Mouse (Mus musculus): ENCODE data around the gene Timp2.

Gene Timp2

DNA sequence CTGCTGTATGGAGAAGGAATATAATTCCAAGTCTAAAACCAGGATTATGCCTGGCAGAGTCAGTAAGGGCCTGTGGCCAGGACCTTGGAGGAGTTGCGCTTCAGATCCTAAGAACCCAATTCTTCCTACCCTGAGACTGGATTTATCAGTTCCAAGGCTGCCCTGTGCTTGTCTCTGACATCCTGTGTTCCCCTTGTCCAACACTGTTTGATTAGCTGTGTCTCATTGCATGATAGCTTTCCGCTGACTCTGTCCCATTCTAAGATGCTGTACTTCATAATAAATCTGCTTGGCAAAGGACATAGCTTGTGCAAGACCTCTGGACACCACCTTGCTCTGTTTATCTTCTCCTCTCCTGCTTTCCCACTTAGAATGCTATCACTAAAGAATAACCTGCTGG lies 8.1 kb downstream of the Timp2 start:
- in situ Hi-C loops (cut with MboI; ENCODE audit: low pct_unique_long_range_greater_than_20kb in 1 of 2, low sequenced_read_pairs in 2 of 2, unreplicated experiment in 1 of 2) = no loop called here

GRCm38 (mm10) chr11:118346395-118347096 lies 9.0 kb downstream of the Timp2 start:
- in situ Hi-C loops (cut with MboI; ENCODE audit: low pct_unique_long_range_greater_than_20kb in 1 of 2, low sequenced_read_pairs in 2 of 2, unreplicated experiment in 1 of 2) = no loop called here

DNA sequence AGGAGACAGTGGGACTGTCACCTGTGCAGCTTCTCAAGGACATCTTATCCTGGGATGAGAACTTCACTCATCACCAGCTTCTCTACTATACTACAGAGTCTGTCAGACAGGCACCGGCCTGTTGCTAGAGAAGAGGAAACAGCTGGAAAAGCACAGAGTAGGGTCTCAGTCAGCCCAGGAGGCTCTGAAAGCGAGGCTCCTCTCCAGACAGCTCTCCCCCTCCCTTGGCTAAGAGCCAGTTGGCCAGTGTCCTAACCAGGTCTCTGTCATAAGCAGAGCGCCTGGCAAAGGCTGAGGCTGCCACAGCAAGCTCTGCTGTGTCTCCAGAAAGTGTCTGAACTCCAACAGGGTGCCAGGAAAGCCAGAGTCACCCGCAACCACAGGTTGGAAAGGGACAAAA lies 9.8 kb downstream of the Timp2 start:
- in situ Hi-C loops (cut with MboI; ENCODE audit: low pct_unique_long_range_greater_than_20kb in 1 of 2, low sequenced_read_pairs in 2 of 2, unreplicated experiment in 1 of 2) = no loop called here

DNA sequence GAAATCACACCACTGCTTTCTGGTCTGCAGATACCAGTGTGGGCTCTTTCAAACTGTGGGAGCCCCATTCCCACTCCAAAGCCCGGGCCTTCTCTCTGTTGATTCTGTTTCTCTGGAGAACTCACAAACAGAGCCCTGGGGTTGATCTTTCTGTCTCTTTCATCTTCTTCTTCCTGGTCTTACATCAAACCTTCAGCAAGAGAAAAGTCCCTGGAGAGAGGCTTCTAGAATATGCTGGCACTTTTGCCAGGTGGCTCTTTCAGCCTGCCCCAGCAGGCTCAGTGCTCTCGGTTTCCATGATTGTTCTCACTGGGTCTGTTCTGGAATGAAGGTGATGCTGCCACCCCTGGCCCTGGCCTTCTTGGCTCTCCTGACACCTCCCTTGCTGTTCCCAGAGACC lies 11.9 kb downstream of the Timp2 start:
- in situ Hi-C loops (cut with MboI; ENCODE audit: low pct_unique_long_range_greater_than_20kb in 1 of 2, low sequenced_read_pairs in 2 of 2, unreplicated experiment in 1 of 2) = no loop called here

GRCm38 (mm10) chr11:118342400-118342981 lies 13.0 kb downstream of the Timp2 start, which contains the start of gene Cep295nl:
Gene Cep295nl, minus strand, starts transcription at chr11:118342500.
- in situ Hi-C loops (cut with MboI; ENCODE audit: low pct_unique_long_range_greater_than_20kb in 1 of 2, low sequenced_read_pairs in 2 of 2, unreplicated experiment in 1 of 2) = no loop called here

DNA sequence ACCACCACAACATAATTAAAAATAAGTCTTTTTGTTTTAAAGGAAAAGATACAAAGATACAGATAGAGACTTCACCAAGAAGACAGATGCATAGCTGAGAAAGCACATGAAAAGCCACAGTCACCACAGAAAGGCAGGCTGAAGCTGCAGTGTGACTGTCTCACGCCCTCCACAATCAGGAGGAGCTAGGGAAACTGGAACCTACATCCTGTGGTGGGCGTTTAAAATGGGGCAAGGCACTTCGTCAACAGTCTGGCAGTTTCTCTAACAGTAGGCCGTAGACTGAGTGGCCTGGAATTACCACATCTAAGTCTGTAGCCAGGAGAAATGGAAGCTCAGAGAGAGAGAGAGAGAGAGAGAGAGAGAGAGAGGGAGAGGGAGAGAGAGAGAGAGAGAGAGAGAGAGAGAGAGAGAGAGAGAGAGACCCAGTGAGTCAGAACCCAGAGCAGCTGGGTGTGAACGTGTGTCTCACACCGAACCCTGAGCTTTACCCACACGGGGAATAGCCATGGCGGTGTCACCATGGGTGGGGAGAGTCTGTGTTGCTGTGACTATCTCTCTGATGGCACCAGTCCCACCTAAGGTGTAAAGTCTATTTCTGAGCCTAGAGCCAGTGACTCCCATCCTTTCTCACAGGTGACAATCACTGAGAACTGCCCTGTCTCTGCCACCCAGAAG lies 17.9 kb downstream of the Timp2 start:
- in situ Hi-C loops (cut with MboI; ENCODE audit: low pct_unique_long_range_greater_than_20kb in 1 of 2, low sequenced_read_pairs in 2 of 2, unreplicated experiment in 1 of 2) = no loop called here

- in situ Hi-C loops (cut with MboI; ENCODE audit: low pct_unique_long_range_greater_than_20kb in 1 of 2, low sequenced_read_pairs in 2 of 2, unreplicated experiment in 1 of 2) = no loop called here
These were observed 22.1 kb downstream of the Timp2 start for GRCm38 (mm10) chr11:118333431-118333830.

GRCm38 (mm10) chr11:118332376-118332775 lies 23.2 kb downstream of the Timp2 start:
- in situ Hi-C loops (cut with MboI; ENCODE audit: low pct_unique_long_range_greater_than_20kb in 1 of 2, low sequenced_read_pairs in 2 of 2, unreplicated experiment in 1 of 2) = no loop called here

DNA sequence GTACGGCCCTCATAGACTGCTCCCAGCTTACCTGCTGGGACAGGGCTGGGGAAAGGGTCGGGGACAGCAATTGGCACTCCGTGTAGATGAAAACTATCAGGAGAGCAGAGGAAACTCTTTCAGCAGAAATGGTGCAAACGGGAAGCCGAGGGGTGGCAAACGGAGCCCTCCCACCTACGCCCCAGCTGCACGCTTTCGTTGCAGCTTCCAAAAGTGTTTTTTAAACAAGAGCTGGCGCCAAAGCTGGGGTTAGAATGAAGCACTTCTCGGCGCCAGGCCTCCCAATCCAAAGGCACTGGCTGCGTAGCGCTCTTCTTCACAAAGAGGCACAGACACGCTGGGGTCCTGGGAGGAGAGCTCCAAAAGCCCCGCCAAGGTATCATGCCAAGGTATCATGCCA lies 24.8 kb downstream of the Timp2 start:
- in situ Hi-C loops (cut with MboI; ENCODE audit: low pct_unique_long_range_greater_than_20kb in 1 of 2, low sequenced_read_pairs in 2 of 2, unreplicated experiment in 1 of 2) = no loop called here

DNA sequence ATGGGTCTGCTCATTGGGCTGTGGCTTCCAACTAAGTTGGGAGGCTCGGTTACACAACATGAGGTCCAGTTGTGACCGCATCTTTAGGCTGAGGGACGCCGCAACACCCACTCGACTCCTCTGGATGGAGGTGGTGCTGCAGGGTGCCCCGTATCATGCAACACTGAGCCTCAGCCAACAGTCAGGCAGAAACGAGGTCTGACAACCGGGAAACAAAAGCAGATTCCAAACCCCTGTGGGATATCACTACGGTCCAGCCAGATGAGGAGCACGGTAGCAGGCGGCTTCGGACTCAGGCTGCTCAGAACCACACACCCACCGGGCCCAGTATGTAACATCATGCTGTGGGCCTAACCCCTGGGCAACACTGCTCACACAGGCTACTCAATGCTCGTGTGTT lies 25.2 kb downstream of the Timp2 start:
- in situ Hi-C loops (cut with MboI; ENCODE audit: low pct_unique_long_range_greater_than_20kb in 1 of 2, low sequenced_read_pairs in 2 of 2, unreplicated experiment in 1 of 2) = no loop called here

GRCm38 (mm10) chr11:118328947-118329346 lies 26.6 kb downstream of the Timp2 start:
- in situ Hi-C loops (cut with MboI; ENCODE audit: low pct_unique_long_range_greater_than_20kb in 1 of 2, low sequenced_read_pairs in 2 of 2, unreplicated experiment in 1 of 2) = loop anchor here in 1 of 2 experiments (5.0 kb wide), 1 partner anchor 33 kb away; no protein-coding TSS in a partner anchor

GRCm38 (mm10) chr11:118328511-118328910 lies 27.0 kb downstream of the Timp2 start:
- in situ Hi-C loops (cut with MboI; ENCODE audit: low pct_unique_long_range_greater_than_20kb in 1 of 2, low sequenced_read_pairs in 2 of 2, unreplicated experiment in 1 of 2) = loop anchor here in 1 of 2 experiments (5.0 kb wide), 1 partner anchor 34 kb away; no protein-coding TSS in a partner anchor

- in situ Hi-C loops (cut with MboI; ENCODE audit: low pct_unique_long_range_greater_than_20kb in 1 of 2, low sequenced_read_pairs in 2 of 2, unreplicated experiment in 1 of 2) = loop anchor here in 1 of 2 experiments (5.0 kb wide), 1 partner anchor 35 kb away; no protein-coding TSS in a partner anchor
These were observed 28.3 kb downstream of the Timp2 start for GRCm38 (mm10) chr11:118326991-118327971.

- in situ Hi-C loops (cut with MboI; ENCODE audit: low pct_unique_long_range_greater_than_20kb in 1 of 2, low sequenced_read_pairs in 2 of 2, unreplicated experiment in 1 of 2) = loop anchor here in 1 of 2 experiments (5.0 kb wide), 1 partner anchor 36 kb away; no protein-coding TSS in a partner anchor
These were observed 29.0 kb downstream of the Timp2 start for GRCm38 (mm10) chr11:118326491-118326890.

DNA sequence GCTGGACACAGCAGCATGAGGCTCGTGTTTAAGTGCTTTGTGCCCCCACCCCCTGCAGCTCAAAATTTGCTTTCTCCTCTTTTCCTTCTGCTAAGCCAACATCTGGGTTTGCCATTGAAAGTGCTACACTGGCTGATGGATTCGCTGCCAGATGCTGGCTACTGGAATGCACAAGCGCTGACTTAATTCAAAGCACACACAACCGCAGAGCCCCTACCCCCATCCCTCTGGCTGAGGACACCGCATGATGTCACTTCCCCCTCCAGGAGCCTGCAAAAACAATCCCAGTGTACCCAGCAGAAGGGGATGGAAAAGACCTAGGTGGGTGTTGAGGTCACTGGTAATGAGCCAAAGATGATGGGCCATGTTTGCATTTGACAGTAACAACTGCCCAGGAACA lies 31.0 kb downstream of the Timp2 start:
- in situ Hi-C loops (cut with MboI; ENCODE audit: low pct_unique_long_range_greater_than_20kb in 1 of 2, low sequenced_read_pairs in 2 of 2, unreplicated experiment in 1 of 2) = loop anchor here in 1 of 2 experiments (5.0 kb wide), 1 partner anchor 48 kb away; no protein-coding TSS in a partner anchor

DNA sequence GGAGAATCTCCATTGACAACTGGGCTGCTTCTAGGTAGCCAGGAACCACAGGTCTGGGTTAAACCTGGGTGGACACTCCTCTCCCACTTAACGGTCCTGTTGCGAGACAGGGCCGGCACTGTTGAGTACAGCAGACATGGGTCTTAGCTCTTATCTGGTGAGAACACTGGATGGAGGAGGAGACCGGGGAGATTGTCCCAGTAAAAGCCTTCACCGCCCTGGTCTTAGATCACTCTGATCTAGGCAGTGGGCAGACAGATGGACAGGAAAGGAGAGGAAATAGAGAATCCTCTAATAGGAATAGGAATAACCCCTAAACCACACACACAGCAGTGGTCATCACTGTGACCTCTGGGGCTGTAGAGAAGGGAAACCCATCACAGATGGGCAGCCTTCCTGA lies 31.6 kb downstream of the Timp2 start:
- in situ Hi-C loops (cut with MboI; ENCODE audit: low pct_unique_long_range_greater_than_20kb in 1 of 2, low sequenced_read_pairs in 2 of 2, unreplicated experiment in 1 of 2) = loop anchor here in 1 of 2 experiments (5.0 kb wide), 1 partner anchor 48 kb away; no protein-coding TSS in a partner anchor

GRCm38 (mm10) chr11:118322647-118323046 lies 32.9 kb downstream of the Timp2 start:
- in situ Hi-C loops (cut with MboI; ENCODE audit: low pct_unique_long_range_greater_than_20kb in 1 of 2, low sequenced_read_pairs in 2 of 2, unreplicated experiment in 1 of 2) = loop anchor here in 1 of 2 experiments (5.0 kb wide), 1 partner anchor 50 kb away; no protein-coding TSS in a partner anchor

GRCm38 (mm10) chr11:118321971-118322370 lies 33.6 kb downstream of the Timp2 start:
- in situ Hi-C loops (cut with MboI; ENCODE audit: low pct_unique_long_range_greater_than_20kb in 1 of 2, low sequenced_read_pairs in 2 of 2, unreplicated experiment in 1 of 2) = loop anchor here in 1 of 2 experiments (5.0 kb wide), 1 partner anchor 50 kb away; no protein-coding TSS in a partner anchor
